Mouse (Mus musculus) naive thymus-derived CD4-positive, alpha-beta T cell, adult 2 months (primary cell): ENCODE measurements around the gene Elk4.
A peak's percentile ranks its signal among the peaks of the same experiment; 100 is the strongest.

ENCODE experiments used
- DNase-seq: peaks from one replicate; pipeline ENCODE4 v3.0.0-alpha.2; 2011; ENCODE audit warnings: low read depth

Gene Elk4

GRCm38 (mm10) chr1:132014800-132015199, 7.4 kb downstream of the Elk4 start:
- DNase-seq = peak; percentile 64

GRCm38 (mm10) chr1:132016691-132017090, 9.3 kb downstream of the Elk4 start:
- no peak for DNase-seq

GRCm38 (mm10) chr1:132019876-132020275, 12.5 kb downstream of the Elk4 start:
- no peak for DNase-seq

- DNase-seq = no peak
Observed at GRCm38 (mm10) chr1:132022107-132022506, 14.7 kb downstream of the Elk4 start.

- DNase-seq = no peak
Observed at GRCm38 (mm10) chr1:132026925-132027646, 19.7 kb downstream of the Elk4 start.

- DNase-seq = no peak
Observed at GRCm38 (mm10) chr1:132027978-132028377, 20.6 kb downstream of the Elk4 start.

- no peak for DNase-seq
Observed at GRCm38 (mm10) chr1:132028413-132028812, 21.0 kb downstream of the Elk4 start.

- DNase-seq = no peak
Observed at GRCm38 (mm10) chr1:132030574-132030973, 23.2 kb downstream of the Elk4 start.

- no peak for DNase-seq
Observed at GRCm38 (mm10) chr1:132032172-132032571, 24.8 kb downstream of the Elk4 start.

- DNase-seq = no peak
Observed at GRCm38 (mm10) chr1:132037746-132038145, 30.3 kb downstream of the Elk4 start.

- DNase-seq = peak; percentile 61
Observed at GRCm38 (mm10) chr1:132038753-132039152, 31.3 kb downstream of the Elk4 start.

GRCm38 (mm10) chr1:132040201-132040621, 32.8 kb downstream of the Elk4 start:
- no peak for DNase-seq

GRCm38 (mm10) chr1:132043759-132044158, 36.4 kb downstream of the Elk4 start:
- DNase-seq = no peak

- peak; percentile 83 for DNase-seq
Observed at GRCm38 (mm10) chr1:132046143-132046735, 38.8 kb downstream of the Elk4 start.

GRCm38 (mm10) chr1:132051746-132052145, 44.3 kb downstream of the Elk4 start:
- no peak for DNase-seq

- no peak for DNase-seq
Observed at GRCm38 (mm10) chr1:132054387-132054786, 47.0 kb downstream of the Elk4 start.

- no peak for DNase-seq
Observed at GRCm38 (mm10) chr1:132055054-132055664, 47.8 kb downstream of the Elk4 start.

- no peak for DNase-seq
Observed at GRCm38 (mm10) chr1:132058558-132058957, 51.2 kb downstream of the Elk4 start.

- DNase-seq = no peak
Observed at GRCm38 (mm10) chr1:132060036-132060769, 52.8 kb downstream of the Elk4 start.

GRCm38 (mm10) chr1:132061750-132062541, 54.5 kb downstream of the Elk4 start:
- no peak for DNase-seq

GRCm38 (mm10) chr1:132063096-132063495, 55.7 kb downstream of the Elk4 start:
- DNase-seq = no peak

GRCm38 (mm10) chr1:132065001-132065400, 57.6 kb downstream of the Elk4 start:
- DNase-seq = no peak
